Mouse (Mus musculus) testis, postnatal 10 days (tissue): Measurements from ENCODE around the gene Gpam.
"Not testable (repeated sequence)": the region's sequence is repeated elsewhere in the genome, so short reads cannot be mapped to it uniquely, and the experiment has no call there.

Experiments used
- DNase-seq: peaks from one replicate; pipeline ENCODE4 v3.0.0; 2021; ENCODE audit warnings: low spot score

The Gpam gene

GRCm38 (mm10) chr19:55127072-55127718, at the start of gene Gpam:
Gene Gpam (minus strand): TSS chr19:55127238.
- DNase-seq, result no peak

DNA sequence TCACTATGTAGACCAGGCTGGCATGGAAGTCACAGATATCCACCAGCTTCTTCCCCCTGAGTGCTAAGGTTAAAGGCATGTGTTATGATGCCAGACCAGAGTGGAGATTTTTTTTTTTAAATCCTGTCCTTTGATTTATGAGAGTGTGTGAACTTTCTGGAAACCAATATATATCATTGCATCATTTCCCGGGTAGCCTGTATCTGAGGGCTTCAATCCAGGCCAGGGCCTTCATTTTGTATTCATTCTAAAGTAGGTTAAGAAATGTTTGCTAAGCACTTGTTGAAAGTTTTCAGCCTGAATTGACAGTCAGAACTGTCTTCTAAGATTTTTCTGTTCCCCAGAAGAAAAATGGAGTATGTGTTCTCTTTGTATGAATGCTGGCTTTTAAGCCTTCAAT, 44.5 kb upstream of the Gpam start:
- DNase-seq, result no peak

DNA sequence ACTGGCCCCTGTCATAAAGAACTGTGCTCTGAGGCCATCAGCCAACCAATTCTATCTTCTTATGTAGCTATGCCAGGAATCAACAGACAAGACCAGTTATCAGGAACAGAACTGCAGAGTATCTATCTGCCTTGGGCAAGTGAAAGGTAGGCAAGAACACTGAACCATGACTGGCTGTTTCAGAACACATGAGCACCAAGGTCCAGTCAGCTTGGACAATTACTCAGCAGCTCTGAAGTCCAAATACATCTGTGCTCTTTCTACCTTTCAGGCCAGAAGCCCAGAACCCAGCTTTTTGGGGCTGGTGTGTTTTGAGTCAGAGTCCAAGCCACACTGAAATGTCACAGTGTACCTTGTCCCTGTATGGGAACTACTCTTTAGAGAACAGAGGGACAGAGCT, 43.4 kb upstream of the Gpam start:
- DNase-seq, result no peak

DNA sequence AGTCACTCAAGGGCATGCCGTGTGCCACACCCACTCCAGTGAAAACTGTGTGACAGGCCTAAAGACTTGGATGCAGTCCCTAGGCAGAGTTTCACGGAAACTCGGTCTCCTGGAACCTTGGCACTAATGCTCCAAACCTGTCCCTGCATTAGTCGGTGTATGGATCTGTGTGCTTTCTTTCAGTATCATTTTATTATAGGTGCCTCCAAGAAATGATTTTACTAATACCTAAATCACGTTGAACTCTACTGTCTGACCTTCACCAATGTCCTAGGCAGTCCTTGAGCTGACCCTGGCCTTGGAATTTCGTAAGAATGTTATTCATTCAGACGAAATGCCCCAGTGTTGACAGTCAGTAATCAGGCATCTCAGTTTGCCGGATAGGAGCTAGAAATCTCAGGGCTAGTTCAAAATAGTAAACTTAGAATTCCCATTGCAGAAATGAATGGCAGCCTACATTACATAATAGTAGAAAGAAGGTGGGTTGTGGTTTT, 42.2 kb upstream of the Gpam start:
- DNase-seq, result not testable (repeated sequence)

DNA sequence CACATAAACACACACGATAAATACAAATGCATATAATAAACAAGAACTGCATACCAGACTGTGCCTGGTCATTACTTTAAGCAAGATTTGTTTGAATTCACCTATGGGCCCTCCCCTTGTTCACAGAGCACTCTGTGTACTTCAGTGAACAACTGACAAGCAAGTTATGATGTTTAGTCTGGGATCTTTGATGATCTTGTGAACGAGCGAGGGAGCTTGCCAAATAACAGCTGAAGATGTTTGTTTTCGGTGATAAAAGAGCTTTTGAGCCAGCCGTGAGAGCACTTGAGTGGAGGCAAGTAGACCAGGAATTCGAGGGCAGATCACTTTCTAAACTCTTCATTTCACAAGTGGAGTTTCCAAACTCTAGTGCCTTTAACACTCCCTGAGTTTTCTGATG, 41.3 kb upstream of the Gpam start:
- DNase-seq, result no peak

- DNase-seq, result no peak
Measured at GRCm38 (mm10) chr19:55167741-55168140, 40.7 kb upstream of the Gpam start.

DNA sequence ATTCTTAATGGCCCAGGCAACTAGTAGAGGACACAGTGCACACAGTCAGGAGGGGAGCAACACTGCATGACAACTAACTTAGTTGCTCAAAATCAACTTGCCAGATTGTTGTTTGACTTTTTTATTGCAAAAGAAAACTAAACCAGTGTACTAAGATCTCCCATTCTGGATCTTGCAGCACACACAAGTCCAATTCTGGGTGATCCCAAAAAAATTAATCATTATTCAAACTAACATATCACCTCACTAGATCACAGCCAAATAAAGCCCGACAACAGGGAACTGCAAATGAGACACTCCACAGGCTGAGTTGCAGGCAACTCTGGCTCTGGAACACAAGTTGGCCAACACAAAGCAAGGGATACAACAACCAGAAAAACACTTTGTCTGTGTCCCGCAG, 39.7 kb upstream of the Gpam start:
- DNase-seq, result no peak

DNA sequence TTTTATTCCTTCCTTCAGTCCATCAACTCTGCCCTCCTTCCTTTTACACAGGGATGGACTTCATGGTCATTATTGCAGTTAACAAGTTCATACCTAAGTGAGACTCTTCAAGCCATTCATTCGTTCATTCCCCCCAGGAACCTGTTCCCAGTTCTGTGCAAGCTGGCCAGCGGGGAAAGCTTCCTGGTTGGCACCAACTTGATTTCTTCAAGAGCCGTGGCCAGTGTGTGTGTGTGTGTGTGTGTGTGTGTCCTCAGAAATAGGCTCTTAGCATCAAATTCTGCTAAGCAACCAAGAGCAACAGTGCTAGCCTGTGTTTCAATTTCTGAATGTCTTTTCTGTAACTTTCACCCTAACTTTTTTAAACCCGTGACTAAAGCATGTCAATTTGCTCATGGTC, 38.9 kb upstream of the Gpam start:
- DNase-seq, result no peak

GRCm38 (mm10) chr19:55165183-55165865, 38.3 kb upstream of the Gpam start:
- DNase-seq, result no peak

DNA sequence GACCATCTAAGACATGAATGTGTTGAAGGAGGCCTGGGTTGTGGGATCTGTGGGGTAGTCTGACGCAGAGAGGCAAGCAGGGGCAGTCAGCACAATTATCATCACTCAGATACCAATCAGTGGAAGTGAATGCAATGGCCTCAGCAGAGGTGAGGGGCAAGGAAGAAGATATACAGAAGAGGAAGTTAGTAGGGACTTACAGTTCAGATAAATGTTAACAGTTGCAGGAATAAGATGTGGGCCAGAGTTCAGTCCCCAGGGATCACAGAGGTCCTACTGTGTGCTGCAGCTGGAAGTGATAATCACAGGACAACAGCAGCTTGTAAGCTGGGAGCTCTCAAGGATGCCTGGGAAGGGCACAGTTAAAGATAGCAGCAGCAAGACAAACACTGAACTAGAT, 37.1 kb upstream of the Gpam start:
- DNase-seq, result no peak

GRCm38 (mm10) chr19:55162271-55162670, 35.2 kb upstream of the Gpam start:
- DNase-seq, result no peak

DNA sequence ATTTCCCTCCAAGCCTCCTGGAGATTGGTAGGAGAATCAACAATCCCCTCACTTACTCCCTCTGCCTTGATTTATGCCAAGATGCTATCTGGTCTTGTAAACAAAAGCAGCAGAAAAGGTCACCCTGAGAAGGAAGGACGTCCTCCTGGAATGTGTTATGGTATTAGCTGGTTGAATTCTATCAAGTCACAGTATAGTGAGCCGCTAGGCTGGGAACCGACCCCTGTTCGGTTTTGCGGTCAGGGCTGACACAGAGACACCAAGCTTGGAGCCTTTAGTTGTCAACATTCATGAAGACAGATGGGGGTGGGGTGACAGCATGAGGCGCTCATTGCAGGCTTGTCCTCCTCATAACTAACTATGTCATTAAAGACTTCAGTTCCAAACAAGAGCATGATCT, 32.8 kb upstream of the Gpam start:
- no peak for DNase-seq

DNA sequence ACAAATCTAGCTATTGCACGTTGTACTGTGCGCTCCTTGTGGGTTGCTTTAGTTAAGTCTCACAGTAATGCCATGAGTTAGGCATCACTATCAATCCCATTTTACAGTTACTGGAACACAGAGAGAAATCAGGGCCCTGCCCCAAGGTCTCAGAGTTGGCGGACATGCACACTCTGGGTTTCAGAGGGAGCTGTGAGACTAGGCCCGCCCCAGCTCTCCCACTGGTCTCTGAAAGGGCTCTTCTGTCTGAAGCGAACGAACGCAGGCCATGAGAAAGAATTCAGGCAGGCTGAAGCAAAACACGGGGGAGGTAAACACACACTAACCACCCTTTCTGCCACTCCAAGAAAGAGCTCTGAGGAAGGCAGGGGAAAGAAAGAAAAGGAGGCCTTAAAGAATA, 31.6 kb upstream of the Gpam start:
- peak; percentile 68 for DNase-seq

DNA sequence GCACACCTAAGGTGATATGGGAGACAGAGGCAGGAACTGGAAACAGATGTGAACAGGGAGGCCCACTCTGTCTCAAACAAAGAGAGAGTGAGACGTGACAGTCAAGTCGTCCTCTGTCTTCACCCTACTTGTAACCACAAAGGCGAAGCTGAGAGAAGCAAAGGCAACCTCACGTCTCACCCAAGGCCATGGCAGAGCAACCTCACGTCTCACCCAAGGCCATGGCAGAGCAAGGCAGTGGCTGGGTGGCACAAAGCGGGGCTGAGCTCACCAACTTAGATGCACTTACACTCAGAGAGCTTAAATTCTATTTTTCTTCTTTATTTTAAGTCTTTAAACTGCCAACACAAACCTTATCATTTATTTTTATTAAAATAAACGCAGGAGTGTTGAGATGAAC, 30.0 kb upstream of the Gpam start:
- DNase-seq, result no peak

GRCm38 (mm10) chr19:55152983-55153382, 25.9 kb upstream of the Gpam start:
- DNase-seq, result no peak

- DNase-seq, result not testable (repeated sequence)
Measured at GRCm38 (mm10) chr19:55152274-55152673, 25.2 kb upstream of the Gpam start.

DNA sequence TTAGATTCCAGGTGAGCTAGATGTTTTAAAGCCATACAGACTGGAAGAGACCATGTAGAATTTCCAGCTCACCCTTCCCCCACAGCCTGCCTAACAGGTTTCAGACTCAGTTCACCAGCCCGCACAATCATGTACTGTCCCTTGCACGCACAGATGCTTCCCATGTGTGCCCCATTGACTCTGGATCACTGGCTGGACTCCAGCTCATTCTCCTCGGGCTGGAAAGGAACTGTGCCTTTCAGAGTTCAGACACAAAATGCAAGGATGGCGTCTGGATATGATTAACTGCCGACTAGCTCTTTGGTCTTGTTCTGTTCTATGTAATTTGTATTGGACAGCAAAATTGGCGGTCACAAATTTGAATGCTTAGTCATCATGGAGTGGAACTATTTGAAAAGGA, 22.6 kb upstream of the Gpam start:
- DNase-seq, result no peak

GRCm38 (mm10) chr19:55148109-55148508, 21.1 kb upstream of the Gpam start:
- DNase-seq, result no peak

- peak; percentile 74 for DNase-seq
Measured at GRCm38 (mm10) chr19:55147568-55147967, 20.5 kb upstream of the Gpam start.

- DNase-seq, result no peak
Measured at GRCm38 (mm10) chr19:55145136-55145535, 18.1 kb upstream of the Gpam start.

DNA sequence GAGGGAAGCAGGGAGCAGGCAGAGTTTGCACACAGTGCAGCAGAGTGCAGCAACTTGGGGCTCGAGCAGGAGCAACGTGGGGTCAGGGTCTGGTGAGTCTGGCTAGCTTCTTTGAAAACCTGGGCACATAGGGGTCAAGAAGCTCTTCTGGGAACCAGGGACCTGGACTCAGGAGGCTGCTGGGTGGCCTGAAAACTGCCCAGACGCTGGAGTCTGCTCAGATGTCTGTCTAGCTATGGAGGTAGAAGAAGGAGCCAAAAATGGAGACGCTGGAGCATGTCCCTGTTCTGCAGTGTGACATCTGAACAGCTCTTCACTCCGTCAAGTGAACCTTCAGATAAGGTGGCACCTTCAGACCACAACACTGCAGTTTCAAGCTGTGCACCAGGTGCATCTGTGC, 17.7 kb upstream of the Gpam start:
- DNase-seq, result no peak

- no peak for DNase-seq
Measured at GRCm38 (mm10) chr19:55143391-55144300, 16.6 kb upstream of the Gpam start.

DNA sequence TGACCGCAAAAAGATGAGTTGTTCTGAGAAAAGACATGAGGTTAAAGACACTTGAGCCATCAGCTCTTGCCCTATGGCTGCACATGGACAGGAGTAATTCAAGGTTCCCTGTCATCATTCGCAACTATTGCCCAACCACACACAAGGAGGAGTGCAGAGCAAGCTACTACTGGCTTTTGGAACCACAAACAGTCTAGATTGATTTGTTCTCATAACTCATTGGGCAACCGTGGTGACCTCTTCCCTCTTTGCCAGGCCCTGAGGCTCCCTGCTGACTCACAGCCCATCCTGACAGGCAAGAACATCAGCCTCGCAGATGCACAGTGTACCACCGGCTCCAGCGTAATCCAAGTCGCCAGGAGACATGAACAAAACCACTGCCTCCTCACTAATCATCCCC, 12.3 kb upstream of the Gpam start:
- DNase-seq, result no peak
